Mouse (Mus musculus) gastrocnemius, adult 2 months (tissue): ENCODE measurements around the gene 1700030K09Rik. TPM values are rescaled to one million over a fixed set of nuclear protein-coding genes. Genes with fewer than 3 reads are reported as not detected.
A peak's percentile ranks its signal among the peaks of the same experiment; 100 is the strongest.

ENCODE experiments used
- DNase-seq: peaks from one replicate; pipeline ENCODE4 v3.0.0; 2022
- H3K27ac ChIP-seq: fragments of 200-600 bp; 2 replicates; pipeline ENCODE4 v1.8.1; 2022; ENCODE audit warnings: mild to moderate bottlenecking
- H3K4me3 ChIP-seq: fragments of 200-600 bp; 2 replicates; pipeline ENCODE4 v1.8.1; 2022; ENCODE audit warnings: mild to moderate bottlenecking, moderate library complexity
- CTCF ChIP-seq: fragments of 200-600 bp; IDR thresholded peaks from 2 replicates; pipeline ENCODE4 v1.8.1; 2022; ENCODE audit warnings: antibody characterized with exemption, mild to moderate bottlenecking, moderate library complexity
- intact Hi-C: fragments of 180-260 bp; cut with DNase I; formaldehyde crosslinking; loops from one replicate; pipeline ENCODE4 v1.15.1; 2025
- total RNA-seq, 2 experiments: library from RNA; stranded (reverse); gene quantifications; 2 replicates each; pipeline ENCODE4 v1.2.3; 2021

Gene 1700030K09Rik
- total RNA-seq, 2 experiments from 2014 or later: 3.3 to 4.8 TPM

DNA sequence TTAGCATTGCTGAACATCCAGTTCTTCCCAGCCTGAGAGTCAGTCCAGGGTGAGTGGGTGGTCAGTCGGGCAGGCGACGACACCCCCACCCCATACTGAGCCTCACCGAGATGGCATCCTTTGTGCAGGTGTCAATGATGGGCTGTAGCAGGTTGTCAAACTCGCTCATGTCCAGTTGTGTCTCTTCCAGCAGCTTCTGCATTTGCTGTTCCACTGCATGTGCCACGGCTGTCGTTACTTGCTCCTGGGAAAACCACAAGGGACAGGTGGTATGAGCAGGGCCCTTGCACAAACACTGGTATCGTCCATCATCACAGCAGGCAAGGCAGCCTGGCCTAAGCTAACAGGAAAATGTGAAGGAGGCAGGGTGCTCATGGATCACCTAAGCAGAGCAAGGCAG, 26.3 kb downstream of the 1700030K09Rik start:
- no peak overlapping the region for H3K4me3 ChIP-seq
- TF ChIP-seq CTCF: no peak
- H3K27ac ChIP-seq: peak overlapping the region; percentile 53; the same call in 1 of the 2 replicates
- intact Hi-C loops: loop anchor here (2.0 kb wide), 1 partner anchor 25 kb away; no protein-coding TSS in a partner anchor
- no peak for DNase-seq

GRCm38 (mm10) chr8:72470684-72471083, 27.0 kb downstream of the 1700030K09Rik start:
- DNase-seq: no peak
- intact Hi-C loops: loop anchor here (2.0 kb wide), 1 partner anchor 26 kb away; no protein-coding TSS in a partner anchor
- TF ChIP-seq CTCF: no peak
- Histone ChIP-seq H3K4me3 (no peak overlapping the region), H3K27ac (no peak overlapping the region)

GRCm38 (mm10) chr8:72474826-72475546, 31.3 kb downstream of the 1700030K09Rik start, which contains the start of gene Cherp:
Gene Cherp, minus strand, starts transcription at chr8:72475226.
- peak; percentile 98 for DNase-seq
- peak within 1 kb of the TSS; percentile 95 for H3K27ac ChIP-seq
- TF ChIP-seq CTCF: no peak
- H3K4me3 ChIP-seq: peak within 1 kb of the TSS; percentile 86
- intact Hi-C loops: no loop called here

DNA sequence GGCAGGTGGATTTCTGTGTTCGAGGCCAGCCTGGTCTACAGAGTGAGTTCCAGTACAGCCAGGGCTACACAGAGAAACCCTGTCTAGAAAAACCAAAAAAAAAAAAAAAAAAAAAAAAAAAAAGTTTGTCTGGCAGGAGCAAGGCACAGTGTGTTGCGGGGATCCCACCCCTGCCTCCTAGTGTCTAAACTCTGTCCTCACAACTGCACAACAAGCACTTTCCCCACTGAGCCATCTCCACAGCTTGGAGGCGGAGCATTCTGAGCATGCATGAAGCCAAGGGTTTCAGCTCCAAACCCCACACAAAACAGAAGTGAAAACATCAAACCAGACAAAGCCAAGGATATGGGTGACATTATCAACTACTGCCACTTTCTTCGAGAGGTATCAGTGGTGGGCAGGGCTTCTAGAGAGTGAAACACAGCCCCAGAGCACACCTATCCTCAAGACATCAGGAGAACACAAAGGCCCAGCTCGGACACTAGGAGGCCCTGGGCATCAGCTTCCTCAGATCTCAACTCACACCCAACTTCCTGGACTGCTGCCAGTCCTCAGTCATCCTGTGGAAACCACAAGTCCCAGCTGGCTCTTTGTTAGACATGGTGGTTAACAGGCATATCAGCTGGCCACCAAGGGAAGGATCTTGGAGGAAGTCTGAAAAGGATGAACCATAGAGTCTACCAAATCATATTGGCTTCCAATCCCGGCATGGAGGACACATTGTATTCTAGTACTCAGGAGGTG, 41.9 kb downstream of the 1700030K09Rik start:
- H3K27ac ChIP-seq: 0 out of 2 replicates have a peak overlapping the region, but pooled peaks have one; percentile 3
- DNase-seq: no peak
- intact Hi-C loops: no loop called here
- H3K4me3 ChIP-seq: no peak overlapping the region
- TF ChIP-seq CTCF: no peak

GRCm38 (mm10) chr8:72487014-72487413, 43.3 kb downstream of the 1700030K09Rik start:
- DNase-seq: no peak
- intact Hi-C loops: no loop called here
- H3K4me3 ChIP-seq: no peak overlapping the region
- no peak for TF ChIP-seq CTCF
- H3K27ac ChIP-seq: no peak overlapping the region

DNA sequence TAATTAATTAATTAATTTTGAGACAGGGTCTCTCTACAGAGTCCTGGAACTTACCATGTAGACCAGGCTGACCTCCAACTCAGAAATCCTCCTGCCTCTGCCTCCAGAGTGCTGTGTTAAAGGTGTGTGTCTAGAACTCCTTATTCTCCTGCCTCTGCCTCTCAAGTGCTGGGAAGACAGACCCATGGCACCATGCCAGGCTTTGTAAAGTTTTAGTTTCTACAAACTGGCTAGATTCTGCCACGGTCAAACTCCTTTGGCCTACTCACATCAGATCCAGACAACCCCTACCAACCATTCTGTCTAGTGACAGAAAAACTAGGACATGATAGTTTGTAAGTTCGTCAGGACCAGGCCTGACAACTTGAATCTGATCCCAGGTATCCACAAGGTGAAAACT, 47.3 kb downstream of the 1700030K09Rik start:
- no peak for DNase-seq
- intact Hi-C loops: loop anchor here (5.0 to 10.0 kb wide), 2 partner anchors 76 to 734 kb away; no protein-coding TSS in a partner anchor

GRCm38 (mm10) chr8:72491680-72492621, 48.3 kb downstream of the 1700030K09Rik start, which contains the start of gene Slc35e1:
Gene Slc35e1, minus strand, starts transcription at chr8:72492614.
- no peak for TF ChIP-seq CTCF
- peak; percentile 70 for DNase-seq
- peak within 1 kb of the TSS; percentile 95 for H3K27ac ChIP-seq
- intact Hi-C loops: loop anchor here (2.0 to 10.0 kb wide), 3 partner anchors 55 to 733 kb away; no protein-coding TSS in a partner anchor
- H3K4me3 ChIP-seq: peak within 1 kb of the TSS; percentile 92

More for the DNA sequence above, 47.3 kb downstream of the 1700030K09Rik start:
- peak overlapping the region; percentile 94 for H3K27ac ChIP-seq
- no peak for TF ChIP-seq CTCF
- peak overlapping the region; percentile 92 for H3K4me3 ChIP-seq

DNA sequence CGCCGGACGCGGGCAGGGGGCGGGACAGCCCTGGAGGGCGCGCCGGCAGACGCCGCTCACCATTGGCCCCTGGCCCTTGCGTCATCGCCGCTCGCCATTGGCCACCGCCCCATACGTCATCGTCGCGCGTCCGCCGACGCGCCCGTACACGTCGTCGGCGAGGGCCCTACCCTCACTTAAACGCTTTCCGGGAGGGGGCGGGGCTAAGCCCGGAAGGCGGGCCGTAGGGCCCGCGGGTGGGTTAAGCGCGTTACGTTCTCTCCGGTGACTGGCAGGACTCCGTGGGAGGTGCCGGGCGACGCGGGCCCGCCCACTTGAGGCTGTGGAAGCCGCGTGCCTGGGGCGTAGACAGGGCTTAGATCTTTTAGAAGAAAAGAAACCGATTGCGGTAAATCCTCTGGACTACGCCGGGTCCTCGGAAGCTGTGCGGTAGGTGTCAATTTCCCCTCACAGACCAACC, 49.0 kb downstream of the 1700030K09Rik start:
- no peak for TF ChIP-seq CTCF
- Histone ChIP-seq H3K27ac (peak overlapping the region; percentile 95), H3K4me3 (peak overlapping the region; percentile 92)
- DNase-seq: peak; percentile 100
- intact Hi-C loops: loop anchor here (2.0 to 10.0 kb wide), 3 partner anchors 54 to 732 kb away; no protein-coding TSS in a partner anchor

DNA sequence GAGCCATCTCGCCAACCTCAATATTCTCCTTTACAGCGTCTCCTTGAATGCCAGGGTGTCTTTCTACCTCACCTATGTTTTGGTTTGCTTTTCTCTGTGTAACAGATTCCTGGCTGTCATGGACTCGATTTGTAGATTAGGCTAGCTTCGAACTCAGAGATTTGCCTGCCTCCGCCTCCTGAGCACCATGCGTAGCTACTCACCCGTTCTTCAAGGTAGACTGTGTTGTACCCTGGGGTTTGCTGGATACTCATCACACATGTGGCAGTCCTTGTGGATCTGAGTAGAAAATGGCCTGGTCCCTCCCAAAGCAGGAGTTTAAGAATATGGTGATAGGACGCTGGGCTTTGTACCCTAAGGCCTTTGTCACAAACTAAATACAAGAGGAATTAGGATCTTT, 49.7 kb downstream of the 1700030K09Rik start:
- TF ChIP-seq CTCF: no peak
- Histone ChIP-seq H3K4me3 (peak overlapping the region; percentile 92), H3K27ac (peak overlapping the region; percentile 95)
- intact Hi-C loops: loop anchor here (2.0 to 10.0 kb wide), 3 partner anchors 53 to 731 kb away; no protein-coding TSS in a partner anchor
- DNase-seq: no peak

DNA sequence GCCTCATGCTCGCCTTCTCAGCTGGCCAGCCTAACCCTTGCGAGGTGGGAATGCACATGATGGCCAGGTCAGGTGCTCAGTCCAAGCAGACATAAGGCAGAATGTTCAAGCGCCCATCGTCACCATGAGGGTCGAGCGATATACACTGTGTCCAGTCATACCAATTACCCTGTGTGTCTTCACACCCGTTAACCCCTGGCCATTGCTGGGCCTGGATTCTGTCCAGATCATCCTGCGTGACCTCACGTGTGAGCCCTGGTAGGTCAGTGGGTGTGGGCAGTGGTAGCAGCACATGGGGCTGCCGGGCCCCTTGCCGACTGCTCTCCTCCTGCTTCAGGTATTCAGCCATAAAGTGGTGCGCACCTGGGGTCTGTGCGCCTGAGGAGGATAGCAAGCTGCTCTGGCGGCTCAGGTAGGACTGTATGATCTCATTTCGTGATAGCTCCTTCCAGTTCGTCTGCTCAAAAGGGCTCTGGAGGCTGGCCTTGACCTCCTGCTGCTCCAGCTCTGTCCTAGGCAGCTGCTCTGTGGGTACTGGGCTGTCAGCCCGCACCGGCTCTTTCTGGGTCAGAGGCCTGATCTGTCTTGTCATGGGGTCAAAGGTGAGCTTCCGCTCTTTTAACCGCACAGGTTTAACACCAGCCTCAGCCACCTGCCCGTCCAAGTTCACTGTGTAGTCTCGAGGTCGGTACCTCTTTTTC, 51.9 kb downstream of the 1700030K09Rik start:
- TF ChIP-seq CTCF: no peak
- H3K4me3 ChIP-seq: peak overlapping the region; percentile 1
- intact Hi-C loops: loop anchor here (10.0 kb wide), 1 partner anchor 729 kb away; no protein-coding TSS in a partner anchor

DNA sequence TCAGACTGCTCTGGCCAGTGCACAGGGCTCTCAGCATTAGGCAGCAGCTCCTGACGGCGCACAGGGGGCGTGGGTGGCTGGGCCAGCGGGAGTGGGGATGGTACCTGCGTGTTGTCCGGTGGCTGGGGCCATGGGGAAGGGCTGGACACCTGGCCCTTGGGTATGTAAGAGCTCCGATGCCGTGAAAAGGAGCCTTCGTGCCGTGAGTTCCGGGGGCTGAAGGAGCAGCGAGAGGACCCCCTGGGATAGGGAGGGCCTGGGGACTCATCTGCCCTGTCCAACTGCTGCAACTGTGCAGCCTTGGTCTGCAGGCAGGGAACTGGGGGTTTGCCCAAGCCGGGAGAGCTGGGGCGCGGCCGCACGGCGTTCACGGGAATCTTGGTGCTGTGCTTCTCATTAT, 52.5 kb downstream of the 1700030K09Rik start:
- H3K27ac ChIP-seq: peak overlapping the region; percentile 97
- intact Hi-C loops: loop anchor here (10.0 kb wide), 1 partner anchor 729 kb away; no protein-coding TSS in a partner anchor
- TF ChIP-seq CTCF: no peak
- peak; percentile 31 for DNase-seq
- no peak overlapping the region; the same call in 1 of the 2 replicates for H3K4me3 ChIP-seq

More for the DNA sequence above, 51.9 kb downstream of the 1700030K09Rik start:
- peak; percentile 51 for DNase-seq
- H3K27ac ChIP-seq: peak overlapping the region; percentile 97
